ENCODE assay signal across 8 mouse cellular contexts in the genomic region with DNA sequence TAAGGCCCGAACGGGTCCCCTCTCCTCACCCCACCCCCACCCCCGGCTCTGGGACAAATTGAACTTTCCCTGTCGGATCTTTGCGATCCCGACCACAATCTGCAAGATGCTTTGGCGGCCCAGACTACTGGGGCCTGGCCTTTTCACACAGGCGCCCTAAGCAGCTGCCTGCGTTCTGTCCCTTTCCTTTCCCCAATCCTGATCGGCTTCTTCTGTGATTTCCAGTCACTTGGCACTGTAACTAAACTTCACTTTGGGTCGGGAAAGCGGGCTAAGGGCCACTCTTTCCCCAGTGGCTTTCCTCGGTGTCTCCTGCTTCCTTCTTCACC. TPM values are rescaled to one million over a fixed set of nuclear protein-coding genes. Genes with fewer than 3 reads are reported as not detected.
DNase-seq lines count a peak whose midpoint lies in the region; ATAC-seq and TF ChIP-seq lines count a peak whose summit lies in the region.

No protein-coding gene starts in this region.

- WGBS in kidney, embryonic 16.5 days, result 0% methylated on average over 13 of the region's 13 CpGs
- 0% methylated on average over 13 of the region's 13 CpGs for WGBS in hindbrain, embryonic 12.5 days
- 0% methylated on average over 13 of the region's 13 CpGs for WGBS in midbrain, embryonic 12.5 days

- peak overlapping the region; percentile 89 for H3K4me2 ChIP-seq in kidney, embryonic 16.5 days (replicated peaks; ENCODE audit: low read depth, low read length)
- peak overlapping the region; percentile 80 for H3K4me2 ChIP-seq in hindbrain, embryonic 12.5 days (replicated peaks)
- peak overlapping the region; percentile 95 for H3K4me2 ChIP-seq in midbrain, embryonic 12.5 days (replicated peaks)

- peak overlapping the region; percentile 91 for H3K9ac ChIP-seq in kidney, embryonic 16.5 days (replicated peaks; ENCODE audit: low read length)
- peak overlapping the region; percentile 70 for H3K9ac ChIP-seq in hindbrain, embryonic 12.5 days
- peak overlapping the region; percentile 79 for H3K9ac ChIP-seq in midbrain, embryonic 12.5 days (replicated peaks)

- H3K9me3 ChIP-seq in kidney, embryonic 16.5 days (ENCODE audit: low read length), result no peaks in the 10 kb centered on the region
- H3K9me3 ChIP-seq in hindbrain, embryonic 12.5 days (replicated peaks), result no peaks in the 10 kb centered on the region
- no peaks in the 10 kb centered on the region for H3K9me3 ChIP-seq in midbrain, embryonic 12.5 days

- no peak for TF ChIP-seq POLR2A in bone marrow macrophage, adult 2 months (IDR thresholded peaks at IDR 0.05; ENCODE audit: borderline replicate concordance, low read depth, low read length)

- TF ChIP-seq CTCF in bone marrow macrophage, adult 2 months (IDR thresholded peaks at IDR 0.05; ENCODE audit: low read depth, low read length), result no peak

- no peak for ATAC-seq in kidney, embryonic 16.5 days (ENCODE audit: low FRiP score, low TSS enrichment)
- 0 out of 2 replicates have a peak, but pooled peaks have one; percentile 0 for ATAC-seq in hindbrain, embryonic 12.5 days (ENCODE audit: low FRiP score)
- ATAC-seq in midbrain, embryonic 12.5 days (ENCODE audit: low FRiP score, low read depth), result no peak

- peak overlapping the region; percentile 97 for H3K27ac ChIP-seq in kidney, embryonic 16.5 days (ENCODE audit: low read length)
- H3K27ac ChIP-seq in bone marrow macrophage, adult 2 months (ENCODE audit: insufficient read depth, low read depth, low read length), result peak overlapping the region; percentile 71
- H3K27ac ChIP-seq in hindbrain, embryonic 12.5 days, result peak overlapping the region; percentile 93
- peak overlapping the region; percentile 93 for H3K27ac ChIP-seq in midbrain, embryonic 12.5 days (replicated peaks)

- no peaks in the 10 kb centered on the region for H3K27me3 ChIP-seq in kidney, embryonic 16.5 days (ENCODE audit: insufficient read depth, low read length)
- 0 out of 2 replicates have a peak, but pooled peaks cover 6% of the 10 kb centered on the region for H3K27me3 ChIP-seq in hindbrain, embryonic 12.5 days
- H3K27me3 ChIP-seq in midbrain, embryonic 12.5 days, result no peaks in the 10 kb centered on the region

- peaks cover 8% of the 10 kb centered on the region for H3K36me3 ChIP-seq in kidney, embryonic 16.5 days (ENCODE audit: insufficient read depth, low read length)
- H3K36me3 ChIP-seq in hindbrain, embryonic 12.5 days, result 0 out of 2 replicates have a peak, but pooled peaks cover 4% of the 10 kb centered on the region
- peaks cover 8% of the 10 kb centered on the region; the same call in 1 of the 2 replicates for H3K36me3 ChIP-seq in midbrain, embryonic 12.5 days

- peak overlapping the region; percentile 95 for H3K4me3 ChIP-seq in kidney, embryonic 16.5 days (ENCODE audit: low read length)
- H3K4me3 ChIP-seq in bone marrow macrophage, adult 2 months (ENCODE audit: insufficient read depth, low read length), result peak overlapping the region; percentile 97
- H3K4me3 ChIP-seq in hindbrain, embryonic 12.5 days, result peak overlapping the region; percentile 67
- H3K4me3 ChIP-seq in midbrain, embryonic 12.5 days, result peak overlapping the region; percentile 75

- peaks cover 47% of the 10 kb centered on the region for H3K4me1 ChIP-seq in kidney, embryonic 16.5 days (ENCODE audit: insufficient read depth, low read length)
- H3K4me1 ChIP-seq in bone marrow macrophage, adult 2 months (ENCODE audit: control insufficient read depth, insufficient read depth, low read length), result peaks cover 20% of the 10 kb centered on the region
- H3K4me1 ChIP-seq in hindbrain, embryonic 12.5 days, result peaks cover 41% of the 10 kb centered on the region
- peaks cover 49% of the 10 kb centered on the region for H3K4me1 ChIP-seq in midbrain, embryonic 12.5 days

- DNase-seq in kidney, postnatal 25 days, result no peak
- DNase-seq in Muller cell, postnatal 12 days (ENCODE audit: inconsistent ontology term), result no peak
- DNase-seq in kidney, postnatal 4 days, result no peak
- no peak for DNase-seq in kidney, postnatal 36 days

RNA-seq across cellular contexts. Expression of a gene that starts 17.5 kb away (rescaled TPM):
- 24.5 and 25.9 TPM in 2 replicates for polyA plus RNA-seq in kidney, embryonic 16.5 days (2015; fragmentation: Nextera tagmentation; extraction: Ambion mirVana)
- 4.1 and 5.0 TPM in 2 replicates for polyA plus RNA-seq in bone marrow macrophage, adult 2 months (2012; ENCODE audit: insufficient read depth, insufficient read length, missing spikeins)
- 31.8 and 32.0 TPM in 2 replicates for polyA plus RNA-seq in hindbrain, embryonic 12.5 days (2016; fragmentation: Nextera tagmentation; extraction: Ambion mirVana)
- polyA plus RNA-seq in midbrain, embryonic 12.5 days (2016; fragmentation: Nextera tagmentation; extraction: Ambion mirVana), result 30.8 and 31.5 TPM in 2 replicates

RNA-seq across cellular contexts. Expression of a gene that starts 17.6 kb away (rescaled TPM):
- polyA plus RNA-seq in kidney, embryonic 16.5 days (2015; fragmentation: Nextera tagmentation; extraction: Ambion mirVana), result 47.7 and 53.9 TPM in 2 replicates
- 19.7 and 23.4 TPM in 2 replicates for polyA plus RNA-seq in bone marrow macrophage, adult 2 months (2012; ENCODE audit: insufficient read depth, insufficient read length, missing spikeins)
- polyA plus RNA-seq in hindbrain, embryonic 12.5 days (2016; fragmentation: Nextera tagmentation; extraction: Ambion mirVana), result 38.8 and 39.0 TPM in 2 replicates
- polyA plus RNA-seq in midbrain, embryonic 12.5 days (2016; fragmentation: Nextera tagmentation; extraction: Ambion mirVana), result 39.5 and 41.0 TPM in 2 replicates

RNA-seq across cellular contexts. Expression of a gene that starts 17.6 kb away (rescaled TPM):
- polyA plus RNA-seq in kidney, embryonic 16.5 days (2015; fragmentation: Nextera tagmentation; extraction: Ambion mirVana), result 1.6 TPM in 2 replicates
- 1.2 and 3.1 TPM in 2 replicates for polyA plus RNA-seq in bone marrow macrophage, adult 2 months (2012; ENCODE audit: insufficient read depth, insufficient read length, missing spikeins)
- polyA plus RNA-seq in hindbrain, embryonic 12.5 days (2016; fragmentation: Nextera tagmentation; extraction: Ambion mirVana), result 2.5 and 3.9 TPM in 2 replicates
- polyA plus RNA-seq in midbrain, embryonic 12.5 days (2016; fragmentation: Nextera tagmentation; extraction: Ambion mirVana), result 2.2 and 2.5 TPM in 2 replicates

RNA-seq across cellular contexts. Expression of a gene that starts 36.7 kb away (rescaled TPM):
- polyA plus RNA-seq in kidney, embryonic 16.5 days (2015; fragmentation: Nextera tagmentation; extraction: Ambion mirVana), result 3.7 and 5.3 TPM in 2 replicates
- 7.3 and 8.6 TPM in 2 replicates for polyA plus RNA-seq in bone marrow macrophage, adult 2 months (2012; ENCODE audit: insufficient read depth, insufficient read length, missing spikeins)
- polyA plus RNA-seq in hindbrain, embryonic 12.5 days (2016; fragmentation: Nextera tagmentation; extraction: Ambion mirVana), result 10.5 and 12.3 TPM in 2 replicates
- 10.5 and 11.9 TPM in 2 replicates for polyA plus RNA-seq in midbrain, embryonic 12.5 days (2016; fragmentation: Nextera tagmentation; extraction: Ambion mirVana)
